Mouse (Mus musculus) forebrain, embryonic 16.5 days (tissue): ENCODE measurements around the gene Mrpl4. TPM values are rescaled to one million over a fixed set of nuclear protein-coding genes. Genes with fewer than 3 reads are reported as not detected.
A peak's percentile ranks its signal among the peaks of the same experiment; 100 is the strongest.
"Not testable (repeated sequence)": the region's sequence is repeated elsewhere in the genome, so short reads cannot be mapped to it uniquely, and the experiment has no call there.

ENCODE experiments used
- ATAC-seq: fragments of 200-750 bp; cut with Nextera tagmentation; 2 replicates; pipeline ENCODE4 v1.8.0; 2017; ENCODE audit warnings: mild to moderate bottlenecking, moderate library complexity
- H3K27ac ChIP-seq: fragments of 300-500 bp; sonication (generic); 2 replicates; pipeline ENCODE4 v1.5.1; 2014; ENCODE audit warnings: low read length, control low read depth
- H3K27me3 ChIP-seq: fragments of 300-500 bp; sonication (generic); replicated peaks from 2 replicates; pipeline ENCODE4 v1.6.1; 2014; ENCODE audit warnings: low read length; ENCODE audit not compliant: control insufficient read depth, insufficient read depth
- H3K36me3 ChIP-seq: fragments of 300-500 bp; sonication (generic); 2 replicates; pipeline ENCODE4 v1.6.1; 2014; ENCODE audit not compliant: control insufficient read depth, insufficient read depth
- H3K4me1 ChIP-seq: fragments of 300-500 bp; sonication (generic); replicated peaks from 2 replicates; pipeline ENCODE4 v1.6.1; 2014; ENCODE audit warnings: low read length; ENCODE audit not compliant: control insufficient read depth, insufficient read depth
- H3K4me2 ChIP-seq: fragments of 300-500 bp; sonication (generic); 2 replicates; pipeline ENCODE4 v1.6.1; 2014; ENCODE audit warnings: mild to moderate bottlenecking, low read length, control low read depth
- H3K4me3 ChIP-seq: fragments of 300-500 bp; sonication (generic); replicated peaks from 2 replicates; pipeline ENCODE4 v1.5.1; 2014; ENCODE audit warnings: mild to moderate bottlenecking, low read length, control low read depth
- H3K9ac ChIP-seq: fragments of 300-500 bp; sonication (generic); replicated peaks from 2 replicates; pipeline ENCODE4 v1.6.1; 2014; ENCODE audit warnings: low read depth, low read length, control low read depth
- H3K9me3 ChIP-seq: fragments of 300-500 bp; sonication (generic); 2 replicates; pipeline ENCODE4 v1.6.1; 2016; ENCODE audit warnings: low read length; ENCODE audit not compliant: control insufficient read depth
- WGBS: fragments of 180-500 bp; shearing (Covaris S2); extraction: QIAGEN DNeasy Blood & Tissue Kit; methylation state at CpG from one replicate; pipeline ENCODE4 v1.1.7; 2014; 5-methylcytosine and 5-hydroxymethylcytosine counted together
- polyA plus RNA-seq: library from polyadenylated mRNA; unstranded; fragments of >200 nt; fragmentation: Nextera tagmentation; extraction: Ambion mirVana; gene quantifications from 2 replicates; pipeline ENCODE4 v1.2.1, GENCODE M21; 2015

Gene Mrpl4
- polyA plus RNA-seq, 1 experiment from 2014 or later = 113 TPM

- not testable (repeated sequence) for H3K27me3 ChIP-seq, H3K9me3 ChIP-seq, H3K36me3 ChIP-seq, H3K4me1 ChIP-seq, H3K4me3 ChIP-seq, ATAC-seq, H3K4me2 ChIP-seq, H3K27ac ChIP-seq, H3K9ac ChIP-seq
- WGBS = 71% methylated on average over 1 of the region's 1 CpGs
These were observed 4.2 kb upstream of the Mrpl4 start for GRCm38 (mm10) chr9:20998337-20998736.

- ATAC-seq = no peak
- Histone ChIP-seq H3K27me3 (no peaks in the 10 kb centered on the region), H3K9me3 (no peaks in the 10 kb centered on the region), H3K4me3 (no peak overlapping the region), H3K9ac (no peak overlapping the region), H3K4me1 (peaks cover 7% of the 10 kb centered on the region), H3K4me2 (no peak overlapping the region), H3K36me3 (no peaks in the 10 kb centered on the region), H3K27ac (no peak overlapping the region)
These were observed 1.7 kb upstream of the Mrpl4 start for GRCm38 (mm10) chr9:21000811-21001210.

GRCm38 (mm10) chr9:21001651-21002200, 812 bp upstream of the Mrpl4 start:
- Histone ChIP-seq H3K27ac (no peak overlapping the region), H3K9me3 (no peaks in the 10 kb centered on the region), H3K9ac (no peak overlapping the region), H3K4me3 (no peak overlapping the region), H3K36me3 (peaks cover 4% of the 10 kb centered on the region; the same call in 1 of the 2 replicates), H3K4me2 (no peak overlapping the region), H3K27me3 (no peaks in the 10 kb centered on the region), H3K4me1 (peaks cover 7% of the 10 kb centered on the region)
- 80% methylated on average over 6 of the region's 6 CpGs for WGBS
- ATAC-seq = no peak

- Histone ChIP-seq H3K27me3 (no peaks in the 10 kb centered on the region), H3K9ac (peak overlapping the region; percentile 87), H3K4me3 (peak overlapping the region; percentile 97), H3K9me3 (no peaks in the 10 kb centered on the region), H3K4me2 (peak overlapping the region; percentile 85), H3K36me3 (peaks cover 6% of the 10 kb centered on the region; the same call in 1 of the 2 replicates), H3K4me1 (peaks cover 7% of the 10 kb centered on the region), H3K27ac (peak overlapping the region; percentile 83)
- peak; percentile 49; the same call in 1 of the 2 replicates for ATAC-seq
- WGBS = 13% methylated on average over 7 of the region's 7 CpGs
These were observed 290 bp upstream of the Mrpl4 start for GRCm38 (mm10) chr9:21002270-21002626.

- Histone ChIP-seq H3K27ac (no peak overlapping the region), H3K4me3 (no peak overlapping the region), H3K9ac (no peak overlapping the region), H3K36me3 (peaks cover 16% of the 10 kb centered on the region), H3K27me3 (no peaks in the 10 kb centered on the region; the same call in 1 of the 2 replicates), H3K4me1 (peaks cover 7% of the 10 kb centered on the region), H3K9me3 (no peaks in the 10 kb centered on the region), H3K4me2 (no peak overlapping the region)
- WGBS = 95% methylated on average over 10 of the region's 10 CpGs
- ATAC-seq = no peak
These were observed 4.9 kb downstream of the Mrpl4 start for GRCm38 (mm10) chr9:21007313-21007952.

- 82% methylated on average over 7 of the region's 7 CpGs for WGBS
- Histone ChIP-seq H3K36me3 (peaks cover 16% of the 10 kb centered on the region), H3K4me3 (no peak overlapping the region)
These were observed 5.5 kb downstream of the Mrpl4 start for GRCm38 (mm10) chr9:21008007-21008406.

GRCm38 (mm10) chr9:21010362-21010761, 7.8 kb downstream of the Mrpl4 start:
- Histone ChIP-seq H3K4me2 (no peak overlapping the region), H3K27ac (no peak overlapping the region), H3K4me3 (no peak overlapping the region), H3K9me3 (no peaks in the 10 kb centered on the region), H3K4me1 (0 out of 2 replicates have a peak, but pooled peaks cover 2% of the 10 kb centered on the region), H3K9ac (no peak overlapping the region), H3K27me3 (peaks cover 11% of the 10 kb centered on the region), H3K36me3 (peaks cover 16% of the 10 kb centered on the region)
- 78% methylated on average over 2 of the region's 2 CpGs for WGBS
- ATAC-seq = no peak

More at GRCm38 (mm10) chr9:21008007-21008406, 5.5 kb downstream of the Mrpl4 start:
- Histone ChIP-seq H3K9ac (no peak overlapping the region), H3K4me1 (peaks cover 7% of the 10 kb centered on the region), H3K4me2 (no peak overlapping the region), H3K27me3 (no peaks in the 10 kb centered on the region; the same call in 1 of the 2 replicates), H3K9me3 (no peaks in the 10 kb centered on the region), H3K27ac (no peak overlapping the region)
- no peak for ATAC-seq

- H3K9me3 ChIP-seq, H3K4me2 ChIP-seq, H3K4me3 ChIP-seq, ATAC-seq, H3K4me1 ChIP-seq, H3K27ac ChIP-seq, H3K9ac ChIP-seq: not testable (repeated sequence)
- 75% methylated on average over 9 of the region's 9 CpGs for WGBS
- Histone ChIP-seq H3K27me3 (peaks cover 13% of the 10 kb centered on the region), H3K36me3 (peaks cover 16% of the 10 kb centered on the region)
These were observed 8.5 kb downstream of the Mrpl4 start for GRCm38 (mm10) chr9:21010939-21011541.

GRCm38 (mm10) chr9:21011846-21012312, 9.3 kb downstream of the Mrpl4 start:
- WGBS = 73% methylated on average over 5 of the region's 5 CpGs

More at GRCm38 (mm10) chr9:21011846-21012312, 9.3 kb downstream of the Mrpl4 start:
- Histone ChIP-seq H3K9ac (no peak overlapping the region), H3K4me1 (peaks cover 5% of the 10 kb centered on the region; the same call in 1 of the 2 replicates), H3K27ac (no peak overlapping the region), H3K27me3 (peaks cover 17% of the 10 kb centered on the region), H3K36me3 (peaks cover 11% of the 10 kb centered on the region), H3K4me2 (no peak overlapping the region), H3K9me3 (no peaks in the 10 kb centered on the region), H3K4me3 (no peak overlapping the region)
- no peak for ATAC-seq
